Mouse (Mus musculus) hindbrain, postnatal 0 days (tissue): Measurements from ENCODE around the gene Ugt1a10. TPM values are rescaled to one million over a fixed set of nuclear protein-coding genes. Genes with fewer than 3 reads are reported as not detected.
"Not testable (repeated sequence)": the region's sequence is repeated elsewhere in the genome, so short reads cannot be mapped to it uniquely, and the experiment has no call there.

Source experiments
- ATAC-seq: fragments of 200-750 bp; cut with Nextera tagmentation; 2 replicates; pipeline ENCODE4 v1.8.0; 2017; ENCODE audit warnings: mild to moderate bottlenecking, moderate TSS enrichment, moderate library complexity
- DNase-seq: peaks from one replicate; pipeline ENCODE4 v3.0.0-alpha.2; 2015; ENCODE audit warnings: low spot score
- H3K27ac ChIP-seq: fragments of 300-500 bp; sonication (generic); 2 replicates; pipeline ENCODE4 v1.5.1; 2014; ENCODE audit warnings: mild to moderate bottlenecking
- H3K27me3 ChIP-seq: fragments of 300-500 bp; sonication (generic); 2 replicates; pipeline ENCODE4 v1.6.1; 2014; ENCODE audit warnings: low read length, mixed read lengths; ENCODE audit not compliant: insufficient read depth
- H3K36me3 ChIP-seq: fragments of 300-500 bp; sonication (generic); 2 replicates; pipeline ENCODE4 v1.6.1; 2014; ENCODE audit warnings: low read length, mixed read lengths; ENCODE audit not compliant: insufficient read depth
- H3K4me1 ChIP-seq: fragments of 300-500 bp; sonication (generic); 2 replicates; pipeline ENCODE4 v1.6.1; 2014; ENCODE audit warnings: antibody characterized with exemption, low read length, mixed read lengths; ENCODE audit not compliant: insufficient read depth
- H3K4me2 ChIP-seq: fragments of 300-500 bp; sonication (generic); 2 replicates; pipeline ENCODE4 v1.6.1; 2014; ENCODE audit warnings: low read depth, mild to moderate bottlenecking, low read length, moderate library complexity, mixed read lengths
- H3K4me3 ChIP-seq: fragments of 300-500 bp; sonication (generic); 2 replicates; pipeline ENCODE4 v1.5.1; 2014; ENCODE audit warnings: low read length
- H3K9ac ChIP-seq: fragments of 300-500 bp; sonication (generic); replicated peaks from 2 replicates; pipeline ENCODE4 v1.6.1; 2014; ENCODE audit warnings: mild to moderate bottlenecking, low read length, moderate library complexity, mixed read lengths
- H3K9me3 ChIP-seq: fragments of 300-500 bp; sonication (generic); 2 replicates; pipeline ENCODE4 v1.6.1; 2016; ENCODE audit warnings: low read length, mixed read lengths
- CTCF ChIP-seq: IDR thresholded peaks from 2 replicates; pipeline ENCODE4 v1.5.1; 2016; ENCODE audit warnings: antibody characterized with exemption, control low read depth, low read depth
- WGBS: fragments of 180-500 bp; shearing (Covaris S2); extraction: QIAGEN DNeasy Blood & Tissue Kit; methylation state at CpG from one replicate; pipeline ENCODE4 v1.1.7; 2014; 5-methylcytosine and 5-hydroxymethylcytosine counted together
- polyA plus RNA-seq: library from polyadenylated mRNA; unstranded; fragments of >200 nt; fragmentation: Nextera tagmentation; extraction: Ambion mirVana; gene quantifications from 2 replicates; pipeline ENCODE4 v1.2.1, GENCODE M21; 2015
- total RNA-seq: library from RNA; depleted of rRNA; stranded (reverse); fragments of >200 nt; gene quantifications from 2 replicates; pipeline ENCODE4 v1.2.3, GENCODE M21; 2014

Gene Ugt1a10
- total and polyA plus RNA-seq, 2 experiments from 2014 or later, result not detected

GRCm38 (mm10) chr1:88014671-88015070 lies 40.5 kb upstream of the Ugt1a10 start:
- Histone ChIP-seq H3K4me3 (no peak overlapping the region), H3K9me3 (no peaks in the 10 kb centered on the region), H3K36me3 (no peaks in the 10 kb centered on the region), H3K4me1 (no peaks in the 10 kb centered on the region), H3K27me3 (no peaks in the 10 kb centered on the region), H3K9ac (no peak overlapping the region), H3K4me2 (no peak overlapping the region), H3K27ac (no peak overlapping the region)
- TF ChIP-seq CTCF, result no peak
- 94% methylated on average over 4 of the region's 4 CpGs for WGBS
- DNase-seq, result no peak
- no peak for ATAC-seq

GRCm38 (mm10) chr1:88015371-88015770 lies 39.8 kb upstream of the Ugt1a10 start:
- DNase-seq, result no peak
- TF ChIP-seq CTCF, result no peak
- ATAC-seq, result no peak

DNA sequence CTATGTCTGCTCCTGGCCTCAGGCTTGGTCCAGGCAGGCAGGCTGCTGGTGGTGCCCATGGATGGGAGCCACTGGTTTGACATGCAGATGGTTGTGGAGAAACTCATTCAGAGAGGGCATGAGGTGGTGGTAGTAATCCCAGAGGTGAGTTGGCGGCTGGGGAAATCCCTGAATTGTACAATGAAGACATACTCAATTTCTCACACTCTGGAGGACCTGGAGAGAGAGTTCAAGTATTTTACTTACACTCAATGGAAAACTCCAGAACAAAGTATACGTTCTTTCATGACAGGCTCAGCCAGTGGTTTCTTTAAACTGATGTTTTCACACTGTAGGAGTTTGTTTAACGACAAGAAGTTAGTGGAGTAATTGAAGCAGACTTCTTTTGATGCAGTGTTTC lies 29.9 kb upstream of the Ugt1a10 start:
- not testable (repeated sequence) for DNase-seq, H3K36me3 ChIP-seq, H3K27ac ChIP-seq, H3K4me2 ChIP-seq, H3K9me3 ChIP-seq, H3K4me3 ChIP-seq, ATAC-seq, H3K4me1 ChIP-seq, H3K27me3 ChIP-seq, H3K9ac ChIP-seq
- WGBS, result 71% methylated on average over 3 of the region's 3 CpGs

More at GRCm38 (mm10) chr1:88015371-88015770, 39.8 kb upstream of the Ugt1a10 start:
- no peaks in the 10 kb centered on the region for H3K27me3 ChIP-seq
- H3K27ac ChIP-seq, result no peak overlapping the region
- H3K4me2 ChIP-seq, result no peak overlapping the region
- WGBS, result 89% methylated on average over 6 of the region's 6 CpGs
- no peak overlapping the region for H3K4me3 ChIP-seq
- H3K4me1 ChIP-seq, result no peaks in the 10 kb centered on the region
- H3K36me3 ChIP-seq, result no peaks in the 10 kb centered on the region
- no peak overlapping the region for H3K9ac ChIP-seq
- H3K9me3 ChIP-seq, result no peaks in the 10 kb centered on the region

DNA sequence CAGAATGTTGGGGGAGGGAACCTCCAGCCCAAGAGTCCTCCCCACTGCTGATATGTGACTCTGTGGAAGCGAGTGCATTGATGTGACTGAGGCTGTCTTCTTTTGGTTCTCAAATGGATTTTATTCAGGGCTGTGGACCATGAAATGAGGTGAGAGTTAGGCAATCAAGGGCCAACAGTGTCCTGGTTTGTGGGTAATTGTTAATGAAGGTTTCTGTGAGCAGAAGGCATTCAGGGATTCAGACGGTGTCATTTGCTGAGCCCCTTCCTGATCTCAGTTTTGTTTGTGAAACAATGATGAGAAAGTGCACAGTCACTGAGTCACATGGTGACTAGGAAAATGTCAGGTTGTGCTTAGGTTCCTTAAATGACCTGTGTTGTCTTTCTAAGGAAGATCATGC lies 12.1 kb upstream of the Ugt1a10 start:
- 38% methylated on average over 1 of the region's 2 CpGs for WGBS
- not testable (repeated sequence) for H3K9me3 ChIP-seq, H3K4me1 ChIP-seq, DNase-seq, H3K4me2 ChIP-seq, H3K27me3 ChIP-seq, H3K27ac ChIP-seq, ATAC-seq, H3K36me3 ChIP-seq, H3K4me3 ChIP-seq, H3K9ac ChIP-seq

GRCm38 (mm10) chr1:88044832-88045437 lies 10.3 kb upstream of the Ugt1a10 start:
- not testable (repeated sequence) for H3K4me1 ChIP-seq, DNase-seq, H3K9me3 ChIP-seq, H3K27me3 ChIP-seq, H3K9ac ChIP-seq, H3K27ac ChIP-seq, H3K4me3 ChIP-seq, ATAC-seq, H3K4me2 ChIP-seq, H3K36me3 ChIP-seq
- 74% methylated on average over 3 of the region's 5 CpGs for WGBS

- H3K27me3 ChIP-seq, H3K4me3 ChIP-seq, ATAC-seq, H3K9ac ChIP-seq, H3K9me3 ChIP-seq, H3K4me2 ChIP-seq, H3K4me1 ChIP-seq, DNase-seq, H3K36me3 ChIP-seq, H3K27ac ChIP-seq: not testable (repeated sequence)
- WGBS, result 84% methylated on average over 2 of the region's 2 CpGs
These were observed 7.8 kb upstream of the Ugt1a10 start for GRCm38 (mm10) chr1:88047408-88047807.

DNA sequence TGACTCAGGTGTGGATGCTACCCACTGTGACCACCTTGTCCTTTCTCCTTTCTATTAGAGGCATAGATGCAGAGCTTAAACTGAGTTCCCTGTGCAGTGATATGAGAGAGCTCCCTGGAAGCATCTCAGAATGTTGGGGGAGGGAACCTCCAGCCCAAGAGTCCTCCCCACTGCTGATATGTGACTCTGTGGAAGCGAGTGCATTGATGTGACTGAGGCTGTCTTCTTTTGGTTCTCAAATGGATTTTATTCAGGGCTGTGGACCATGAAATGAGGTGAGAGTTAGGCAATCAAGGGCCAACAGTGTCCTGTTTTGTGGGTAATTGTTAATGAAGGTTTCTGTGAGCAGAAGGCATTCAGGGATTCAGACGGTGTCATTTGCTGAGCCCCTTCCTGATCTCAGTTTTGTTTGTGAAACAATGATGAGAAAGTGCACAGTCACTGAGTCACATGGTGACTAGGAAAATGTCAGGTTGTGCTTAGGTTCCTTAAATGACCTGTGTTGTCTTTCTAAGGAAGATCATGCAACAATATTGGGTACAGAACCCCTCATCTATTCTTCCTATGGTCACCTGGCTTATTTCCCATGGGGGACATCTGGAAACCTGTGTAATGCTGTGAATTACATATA lies 11.4 kb downstream of the Ugt1a10 start:
- not testable (repeated sequence) for H3K4me2 ChIP-seq, H3K27ac ChIP-seq, H3K36me3 ChIP-seq, ATAC-seq, H3K27me3 ChIP-seq, H3K4me3 ChIP-seq, H3K9ac ChIP-seq, DNase-seq, H3K4me1 ChIP-seq, H3K9me3 ChIP-seq
- WGBS, result 22% methylated on average over 1 of the region's 2 CpGs
